Comparison of ENCODE assay signal across 10 mouse cellular contexts in genomic region chr15:97245392-97245791, GRCm38 (mm10). TPM values are rescaled to one million over a fixed set of nuclear protein-coding genes. Genes with fewer than 3 reads are reported as not detected.
DNase-seq lines count a peak whose midpoint lies in the region; ATAC-seq lines count a peak whose summit lies in the region.
"Had no signal": no experiment of that assay in that cellular context is flagged by ENCODE, and none has a peak within 500 bp of the region (broad histone marks: within the 10 kb centered on the region; RNA-seq: fewer than 3 reads in every experiment).

No protein-coding gene starts in this region.

- H3K4me2 ChIP-seq in hindbrain, embryonic 14.5 days (replicated peaks): peak overlapping the region; percentile 66; the same call in 1 of the 2 replicates

- H3K4me1 ChIP-seq in hindbrain, embryonic 14.5 days (replicated peaks; ENCODE audit: control insufficient read depth, insufficient read depth, low read length): peaks cover 16% of the 10 kb centered on the region
- peaks cover 19% of the 10 kb centered on the region for H3K4me1 ChIP-seq in hindbrain, embryonic 10.5 days (replicated peaks)

- H3K27me3 ChIP-seq in hindbrain, embryonic 14.5 days (ENCODE audit: control insufficient read depth, insufficient read depth, low read length): 0 out of 2 replicates have a peak, but pooled peaks cover 8% of the 10 kb centered on the region
- H3K27me3 ChIP-seq in hindbrain, embryonic 10.5 days (ENCODE audit: insufficient read depth, poor library complexity, severe bottlenecking): peaks cover 24% of the 10 kb centered on the region

- H3K36me3 ChIP-seq in hindbrain, embryonic 14.5 days (replicated peaks; ENCODE audit: control insufficient read depth, insufficient read depth): no peaks in the 10 kb centered on the region
- H3K36me3 ChIP-seq in hindbrain, embryonic 10.5 days: no peaks in the 10 kb centered on the region

- DNase-seq in hindbrain, embryonic 14.5 days (ENCODE audit: low spot score): no peak
- DNase-seq in hindbrain, embryonic 10.5 days (ENCODE audit: low spot score): no peak
- peak; percentile 41 for DNase-seq in CD4-positive, CD25-positive, alpha-beta regulatory T cell, adult 2 months (ENCODE audit: low read depth, low spot score)
- peak; percentile 45 for DNase-seq in c-Kit-positive CD71-positive TER-119-negative erythroid progenitor cells, embryonic 14.5 days (ENCODE audit: low read depth)
- DNase-seq in right cerebral cortex, postnatal 10 days (ENCODE audit: low spot score in 2 of 2): no peak
- DNase-seq in adrenal gland, postnatal 25 days: no peak
- DNase-seq: cerebellum, adult 18-20 months; right cerebral cortex, postnatal 14 days had no signal

- no peaks in the 10 kb centered on the region for H3K9me3 ChIP-seq in hindbrain, embryonic 14.5 days (ENCODE audit: control insufficient read depth, low read length)
- H3K9me3 ChIP-seq in hindbrain, embryonic 10.5 days: no peaks in the 10 kb centered on the region

- no peak overlapping the region for H3K4me3 ChIP-seq in hindbrain, embryonic 14.5 days (replicated peaks; ENCODE audit: low read length)
- no peak overlapping the region for H3K4me3 ChIP-seq in hindbrain, embryonic 10.5 days
- H3K4me3 ChIP-seq: myocyte had no signal

- 87% methylated on average over 18 of the region's 18 CpGs for WGBS in hindbrain, embryonic 14.5 days
- WGBS in hindbrain, embryonic 10.5 days: 87% methylated on average over 18 of the region's 18 CpGs

- H3K9ac ChIP-seq in hindbrain, embryonic 14.5 days: no peak overlapping the region

- no peak for ATAC-seq in hindbrain, embryonic 14.5 days (ENCODE audit: low FRiP score)
- 0 out of 2 replicates have a peak, but pooled peaks have one; percentile 14 for ATAC-seq in megakaryocyte, adult 5-6 weeks (ENCODE audit: poor library complexity, severe bottlenecking)

- no peak overlapping the region for H3K27ac ChIP-seq in hindbrain, embryonic 14.5 days
- no peak overlapping the region for H3K27ac ChIP-seq in hindbrain, embryonic 10.5 days

RNA-seq across cellular contexts. Expression of gene Pced1b, which starts 1.5 kb away (rescaled TPM):
- polyA plus RNA-seq in hindbrain, embryonic 14.5 days (2014; fragmentation: Nextera tagmentation; extraction: Ambion mirVana): 4.7 and 5.8 TPM in 2 replicates
- 3.4 and 3.5 TPM in 2 replicates for polyA plus RNA-seq in hindbrain, embryonic 10.5 days (2016; fragmentation: Nextera tagmentation; extraction: Ambion mirVana)
- total RNA-seq in megakaryocyte, adult 5-6 weeks (2015): 20.1 and 23.2 TPM in 2 replicates
- 3.2 and 5.8 TPM in 2 replicates for total RNA-seq in megakaryocyte, adult 5-6 weeks (2017)
- total RNA-seq in adrenal gland, postnatal 25 days (2021): 22.4 and 27.6 TPM in 2 replicates

RNA-seq across cellular contexts. Expression of gene Amigo2, which starts 1.7 kb away (rescaled TPM):
- polyA plus RNA-seq in hindbrain, embryonic 14.5 days (2014; fragmentation: Nextera tagmentation; extraction: Ambion mirVana): 11.5 and 12.2 TPM in 2 replicates
- 5.0 and 5.9 TPM in 2 replicates for polyA plus RNA-seq in hindbrain, embryonic 10.5 days (2016; fragmentation: Nextera tagmentation; extraction: Ambion mirVana)
- 0.27 and 0.84 TPM in 2 replicates for total RNA-seq in megakaryocyte, adult 5-6 weeks (2015)
- 0.07 TPM in 1 of 2 replicates, not detected in the other for total RNA-seq in megakaryocyte, adult 5-6 weeks (2017)
- total RNA-seq in adrenal gland, postnatal 25 days (2021): 6.1 and 7.4 TPM in 2 replicates

Comparison
In these comparisons a context has a peak if more than half of its experiments do, and no peak if none do; other contexts are left out.
1. DNase-seq: peak in CD4-positive, CD25-positive, alpha-beta regulatory T cell, adult 2 months (single experiment) and c-Kit-positive CD71-positive TER-119-negative erythroid progenitor cells, embryonic 14.5 days (single experiment); none in hindbrain, embryonic 14.5 days (single experiment), hindbrain, embryonic 10.5 days (single experiment), right cerebral cortex, postnatal 10 days (0 of 2) and adrenal gland, postnatal 25 days (single experiment).